Mouse (Mus musculus): ENCODE data around the gene Kcnk16. TPM values are rescaled to one million over a fixed set of nuclear protein-coding genes. Genes with fewer than 3 reads are reported as not detected.

Kcnk16 gene
- polyA plus RNA-seq, 1 experiment: not detected

GRCm38 (mm10) chr14:20226488-20226887 is 42.5 kb downstream of the Kcnk16 start:
- no peaks in the 10 kb centered on the region for H3K27me3 ChIP-seq (ENCODE audit: control insufficient read depth, insufficient read depth, insufficient read length)
- no peaks in the 10 kb centered on the region for H3K36me3 ChIP-seq (ENCODE audit: control insufficient read depth, insufficient read depth)
- no peak overlapping the region for H3ac ChIP-seq (ENCODE audit: control insufficient read depth, insufficient read length)
- no peaks in the 10 kb centered on the region for H3K79me2 ChIP-seq (ENCODE audit: control insufficient read depth, insufficient read depth)
- H3K4me2 ChIP-seq (ENCODE audit: low read depth): no peak overlapping the region
- H3K4me3 ChIP-seq: no peak overlapping the region
- TF ChIP-seq MYOG (IDR thresholded peaks at IDR 0.05; ENCODE audit: control insufficient read depth in 1 of 3, insufficient read depth in 1 of 3, insufficient read length in 2 of 3, low read depth in 2 of 3) (no peak), TCF12 (IDR thresholded peaks at IDR 0.05; ENCODE audit: insufficient read depth, poor library complexity, severe bottlenecking) (no peak), MYOD1 (IDR thresholded peaks at IDR 0.05; ENCODE audit: control insufficient read depth in 1 of 3, insufficient read length in 2 of 3, low read depth in 2 of 3) (no peak), TCF3 (IDR thresholded peaks at IDR 0.05; ENCODE audit: insufficient read length, low read depth) (no peak), E2F4 (IDR thresholded peaks at IDR 0.05; ENCODE audit: insufficient read depth) (no peak), MAX (IDR thresholded peaks at IDR 0.05; ENCODE audit: low read depth) (no peak), CEBPB (IDR thresholded peaks at IDR 0.05; ENCODE audit: insufficient read depth, poor library complexity, severe bottlenecking) (no peak), POLR2AphosphoS2 (IDR thresholded peaks at IDR 0.05; ENCODE audit: insufficient read length, low read depth) (no peak), SRF (IDR thresholded peaks at IDR 0.05; ENCODE audit: control insufficient read depth, insufficient read length, low read depth) (no peak), REST (IDR thresholded peaks at IDR 0.05; ENCODE audit: insufficient read depth, insufficient read length) (no peak), POLR2A (IDR thresholded peaks at IDR 0.05; ENCODE audit: insufficient read length, low read depth) (no peak), USF1 (IDR thresholded peaks at IDR 0.05; ENCODE audit: low read depth) (no peak)

GRCm38 (mm10) chr14:20225525-20225924 is 43.5 kb downstream of the Kcnk16 start:
- no peaks in the 10 kb centered on the region for H3K79me2 ChIP-seq (ENCODE audit: control insufficient read depth, insufficient read depth)
- TF ChIP-seq MYOD1 (IDR thresholded peaks at IDR 0.05; ENCODE audit: control insufficient read depth in 1 of 3, insufficient read length in 2 of 3, low read depth in 2 of 3) (no peak), TCF12 (IDR thresholded peaks at IDR 0.05; ENCODE audit: insufficient read depth, poor library complexity, severe bottlenecking) (no peak), MAX (IDR thresholded peaks at IDR 0.05; ENCODE audit: low read depth) (no peak), CEBPB (IDR thresholded peaks at IDR 0.05; ENCODE audit: insufficient read depth, poor library complexity, severe bottlenecking) (no peak), TCF3 (IDR thresholded peaks at IDR 0.05; ENCODE audit: insufficient read length, low read depth) (no peak), SRF (IDR thresholded peaks at IDR 0.05; ENCODE audit: control insufficient read depth, insufficient read length, low read depth) (no peak), USF1 (IDR thresholded peaks at IDR 0.05; ENCODE audit: low read depth) (no peak), E2F4 (IDR thresholded peaks at IDR 0.05; ENCODE audit: insufficient read depth) (no peak), MYOG (IDR thresholded peaks at IDR 0.05; ENCODE audit: control insufficient read depth in 1 of 3, insufficient read depth in 1 of 3, insufficient read length in 2 of 3, low read depth in 2 of 3) (no peak), REST (IDR thresholded peaks at IDR 0.05; ENCODE audit: insufficient read depth, insufficient read length) (no peak), POLR2A (IDR thresholded peaks at IDR 0.05; ENCODE audit: insufficient read length, low read depth) (no peak), POLR2AphosphoS2 (IDR thresholded peaks at IDR 0.05; ENCODE audit: insufficient read length, low read depth) (no peak)
- no peak overlapping the region for H3K4me2 ChIP-seq (ENCODE audit: low read depth)
- no peak overlapping the region for H3K4me3 ChIP-seq
- no peaks in the 10 kb centered on the region for H3K36me3 ChIP-seq (ENCODE audit: control insufficient read depth, insufficient read depth)
- no peak overlapping the region for H3ac ChIP-seq (ENCODE audit: control insufficient read depth, insufficient read length)
- no peaks in the 10 kb centered on the region for H3K27me3 ChIP-seq (ENCODE audit: control insufficient read depth, insufficient read depth, insufficient read length)

- TF ChIP-seq TCF12 (IDR thresholded peaks at IDR 0.05; ENCODE audit: insufficient read depth, poor library complexity, severe bottlenecking) (no peak), MAX (IDR thresholded peaks at IDR 0.05; ENCODE audit: low read depth) (no peak), MYOG (IDR thresholded peaks at IDR 0.05; ENCODE audit: control insufficient read depth in 1 of 3, insufficient read depth in 1 of 3, insufficient read length in 2 of 3, low read depth in 2 of 3) (no peak), E2F4 (IDR thresholded peaks at IDR 0.05; ENCODE audit: insufficient read depth) (no peak), POLR2A (IDR thresholded peaks at IDR 0.05; ENCODE audit: insufficient read length, low read depth) (no peak), POLR2AphosphoS2 (IDR thresholded peaks at IDR 0.05; ENCODE audit: insufficient read length, low read depth) (no peak), TCF3 (IDR thresholded peaks at IDR 0.05; ENCODE audit: insufficient read length, low read depth) (no peak), USF1 (IDR thresholded peaks at IDR 0.05; ENCODE audit: low read depth) (no peak), REST (IDR thresholded peaks at IDR 0.05; ENCODE audit: insufficient read depth, insufficient read length) (no peak), SRF (IDR thresholded peaks at IDR 0.05; ENCODE audit: control insufficient read depth, insufficient read length, low read depth) (no peak), MYOD1 (IDR thresholded peaks at IDR 0.05; ENCODE audit: control insufficient read depth in 1 of 3, insufficient read length in 2 of 3, low read depth in 2 of 3) (no peak), CEBPB (IDR thresholded peaks at IDR 0.05; ENCODE audit: insufficient read depth, poor library complexity, severe bottlenecking) (no peak)
- Histone ChIP-seq H3ac (ENCODE audit: control insufficient read depth, insufficient read length) (no peak overlapping the region), H3K4me2 (ENCODE audit: low read depth) (no peak overlapping the region), H3K79me2 (ENCODE audit: control insufficient read depth, insufficient read depth) (no peaks in the 10 kb centered on the region), H3K27me3 (ENCODE audit: control insufficient read depth, insufficient read depth, insufficient read length) (no peaks in the 10 kb centered on the region), H3K4me3 (no peak overlapping the region), H3K36me3 (ENCODE audit: control insufficient read depth, insufficient read depth) (no peaks in the 10 kb centered on the region)
Observed at GRCm38 (mm10) chr14:20224576-20225218, 44.3 kb downstream of the Kcnk16 start.

- no peak overlapping the region for H3ac ChIP-seq (ENCODE audit: control insufficient read depth, insufficient read length)
- H3K4me2 ChIP-seq (ENCODE audit: low read depth): no peak overlapping the region
- TF ChIP-seq MYOG (IDR thresholded peaks at IDR 0.05; ENCODE audit: control insufficient read depth in 1 of 3, insufficient read depth in 1 of 3, insufficient read length in 2 of 3, low read depth in 2 of 3) (peak in 1 of 3 experiments; percentile 23), MAX (IDR thresholded peaks at IDR 0.05; ENCODE audit: low read depth) (no peak)
- no peak overlapping the region for H3K4me3 ChIP-seq
- no peaks in the 10 kb centered on the region for H3K36me3 ChIP-seq (ENCODE audit: control insufficient read depth, insufficient read depth)
- no peaks in the 10 kb centered on the region for H3K27me3 ChIP-seq (ENCODE audit: control insufficient read depth, insufficient read depth, insufficient read length)
- H3K79me2 ChIP-seq (ENCODE audit: control insufficient read depth, insufficient read depth): no peaks in the 10 kb centered on the region
Observed at GRCm38 (mm10) chr14:20224163-20224562, 44.8 kb downstream of the Kcnk16 start.

Data from myocyte (in vitro differentiated cells).